Mouse (Mus musculus): ENCODE data around the gene Dse. TPM values are rescaled to one million over a fixed set of nuclear protein-coding genes. Genes with fewer than 3 reads are reported as not detected.

Gene Dse
- polyA plus RNA-seq, 1 experiment from 2014 or later, result 28.2 TPM

- ATAC-seq (ENCODE audit: insufficient read depth, low FRiP score, low TSS enrichment) (no peak), DNase-seq (ENCODE audit: low spot score) (no peak)
- Histone ChIP-seq H3K4me2 (ENCODE audit: low read depth) (no peak overlapping the region), H3K4me3 (ENCODE audit: low read depth, low read length) (no peak overlapping the region), H3K4me1 (ENCODE audit: control insufficient read depth, insufficient read depth, low read length) (no peaks in the 10 kb centered on the region), H3K27ac (ENCODE audit: low read depth, low read length) (no peak overlapping the region), H3K9ac (ENCODE audit: low read length) (no peak overlapping the region), H3K9me3 (ENCODE audit: control insufficient read depth, low read length) (no peaks in the 10 kb centered on the region), H3K36me3 (ENCODE audit: control insufficient read depth, insufficient read depth, low read length) (no peaks in the 10 kb centered on the region), H3K27me3 (ENCODE audit: control insufficient read depth, insufficient read depth, low read length) (no peaks in the 10 kb centered on the region)
- WGBS, result 98% methylated on average over 3 of the region's 3 CpGs
Measured at GRCm38 (mm10) chr10:34171191-34171590, 36.3 kb downstream of the Dse start.

- Histone ChIP-seq H3K27me3 (ENCODE audit: control insufficient read depth, insufficient read depth, low read length) (no peaks in the 10 kb centered on the region), H3K36me3 (ENCODE audit: control insufficient read depth, insufficient read depth, low read length) (no peaks in the 10 kb centered on the region), H3K4me3 (ENCODE audit: low read depth, low read length) (no peak overlapping the region), H3K4me1 (ENCODE audit: control insufficient read depth, insufficient read depth, low read length) (no peaks in the 10 kb centered on the region), H3K9me3 (ENCODE audit: control insufficient read depth, low read length) (no peaks in the 10 kb centered on the region), H3K27ac (ENCODE audit: low read depth, low read length) (no peak overlapping the region), H3K9ac (ENCODE audit: low read length) (no peak overlapping the region), H3K4me2 (ENCODE audit: low read depth) (no peak overlapping the region)
- DNase-seq (ENCODE audit: low spot score) (no peak), ATAC-seq (ENCODE audit: insufficient read depth, low FRiP score, low TSS enrichment) (no peak)
- 91% methylated on average over 2 of the region's 2 CpGs for WGBS
Measured at GRCm38 (mm10) chr10:34166971-34167370, 40.5 kb downstream of the Dse start.

- no peaks in the 10 kb centered on the region for H3K36me3 ChIP-seq (ENCODE audit: control insufficient read depth, insufficient read depth, low read length)
- H3K27ac ChIP-seq (ENCODE audit: low read depth, low read length), result no peak overlapping the region
- H3K4me2 ChIP-seq (ENCODE audit: low read depth), result no peak overlapping the region
- no peaks in the 10 kb centered on the region for H3K4me1 ChIP-seq (ENCODE audit: control insufficient read depth, insufficient read depth, low read length)
- no peaks in the 10 kb centered on the region for H3K27me3 ChIP-seq (ENCODE audit: control insufficient read depth, insufficient read depth, low read length)
- 84% methylated on average over 12 of the region's 12 CpGs for whole genome bisulfite sequencing
- DNase-seq (ENCODE audit: low spot score), result no peak
- H3K4me3 ChIP-seq (ENCODE audit: low read depth, low read length), result no peak overlapping the region
- no peaks in the 10 kb centered on the region for H3K9me3 ChIP-seq (ENCODE audit: control insufficient read depth, low read length)
- H3K9ac ChIP-seq (ENCODE audit: low read length), result no peak overlapping the region
- ATAC-seq (ENCODE audit: insufficient read depth, low FRiP score, low TSS enrichment), result no peak
Measured at GRCm38 (mm10) chr10:34155796-34156554, 51.5 kb downstream of the Dse start.

- no peak overlapping the region for H3K4me3 ChIP-seq (ENCODE audit: low read depth, low read length)
- no peak for ATAC-seq (ENCODE audit: insufficient read depth, low FRiP score, low TSS enrichment)
- no peak for DNase-seq (ENCODE audit: low spot score)
- no peaks in the 10 kb centered on the region for H3K27me3 ChIP-seq (ENCODE audit: control insufficient read depth, insufficient read depth, low read length)
- H3K36me3 ChIP-seq (ENCODE audit: control insufficient read depth, insufficient read depth, low read length), result no peaks in the 10 kb centered on the region
- H3K27ac ChIP-seq (ENCODE audit: low read depth, low read length), result no peak overlapping the region
- H3K4me2 ChIP-seq (ENCODE audit: low read depth), result no peak overlapping the region
- 82% methylated on average over 3 of the region's 3 CpGs for WGBS
- H3K9me3 ChIP-seq (ENCODE audit: control insufficient read depth, low read length), result no peaks in the 10 kb centered on the region
- H3K9ac ChIP-seq (ENCODE audit: low read length), result no peak overlapping the region
- no peaks in the 10 kb centered on the region for H3K4me1 ChIP-seq (ENCODE audit: control insufficient read depth, insufficient read depth, low read length)
Measured at GRCm38 (mm10) chr10:34151827-34152226, 55.7 kb downstream of the Dse start.

- ATAC-seq (ENCODE audit: insufficient read depth, low FRiP score, low TSS enrichment) (no peak), DNase-seq (ENCODE audit: low spot score) (no peak)
- no peak overlapping the region for H3K27ac ChIP-seq (ENCODE audit: low read depth, low read length)
- no peak overlapping the region for H3K4me2 ChIP-seq (ENCODE audit: low read depth)
- no peaks in the 10 kb centered on the region for H3K36me3 ChIP-seq (ENCODE audit: control insufficient read depth, insufficient read depth, low read length)
- H3K9ac ChIP-seq (ENCODE audit: low read length), result no peak overlapping the region
- no peaks in the 10 kb centered on the region for H3K4me1 ChIP-seq (ENCODE audit: control insufficient read depth, insufficient read depth, low read length)
- no peaks in the 10 kb centered on the region for H3K27me3 ChIP-seq (ENCODE audit: control insufficient read depth, insufficient read depth, low read length)
- 40% methylated on average over 6 of the region's 6 CpGs for WGBS
- H3K9me3 ChIP-seq (ENCODE audit: control insufficient read depth, low read length), result no peaks in the 10 kb centered on the region
- no peak overlapping the region for H3K4me3 ChIP-seq (ENCODE audit: low read depth, low read length)
Measured at GRCm38 (mm10) chr10:34150454-34150853, 57.1 kb downstream of the Dse start.

- no peaks in the 10 kb centered on the region for H3K9me3 ChIP-seq (ENCODE audit: control insufficient read depth, low read length)
- H3K9ac ChIP-seq (ENCODE audit: low read length), result no peak overlapping the region
- DNase-seq (ENCODE audit: low spot score) (no peak), ATAC-seq (ENCODE audit: insufficient read depth, low FRiP score, low TSS enrichment) (no peak)
- no peak overlapping the region for H3K4me3 ChIP-seq (ENCODE audit: low read depth, low read length)
- H3K4me1 ChIP-seq (ENCODE audit: control insufficient read depth, insufficient read depth, low read length), result no peaks in the 10 kb centered on the region
- no peak overlapping the region for H3K4me2 ChIP-seq (ENCODE audit: low read depth)
- no peaks in the 10 kb centered on the region for H3K27me3 ChIP-seq (ENCODE audit: control insufficient read depth, insufficient read depth, low read length)
- WGBS, result 82% methylated on average over 3 of the region's 3 CpGs
- no peak overlapping the region for H3K27ac ChIP-seq (ENCODE audit: low read depth, low read length)
- H3K36me3 ChIP-seq (ENCODE audit: control insufficient read depth, insufficient read depth, low read length), result no peaks in the 10 kb centered on the region
Measured at GRCm38 (mm10) chr10:34149772-34150171, 57.7 kb downstream of the Dse start.

GRCm38 (mm10) chr10:34141693-34142092 is 65.8 kb downstream of the Dse start:
- DNase-seq (ENCODE audit: low spot score) (no peak), ATAC-seq (ENCODE audit: insufficient read depth, low FRiP score, low TSS enrichment) (no peak)
- H3K36me3 ChIP-seq (ENCODE audit: control insufficient read depth, insufficient read depth, low read length), result no peaks in the 10 kb centered on the region
- no peak overlapping the region for H3K4me3 ChIP-seq (ENCODE audit: low read depth, low read length)
- H3K27me3 ChIP-seq (ENCODE audit: control insufficient read depth, insufficient read depth, low read length), result no peaks in the 10 kb centered on the region
- no peak overlapping the region for H3K4me2 ChIP-seq (ENCODE audit: low read depth)
- no peaks in the 10 kb centered on the region for H3K4me1 ChIP-seq (ENCODE audit: control insufficient read depth, insufficient read depth, low read length)
- H3K9ac ChIP-seq (ENCODE audit: low read length), result no peak overlapping the region
- 0 out of 2 replicates have a peak, but pooled peaks cover 2% of the 10 kb centered on the region for H3K9me3 ChIP-seq (ENCODE audit: control insufficient read depth, low read length)
- H3K27ac ChIP-seq (ENCODE audit: low read depth, low read length), result no peak overlapping the region
- WGBS, result 87% methylated on average over 2 of the region's 2 CpGs

- H3K27ac ChIP-seq (ENCODE audit: low read depth, low read length), result no peak overlapping the region
- no peak overlapping the region for H3K9ac ChIP-seq (ENCODE audit: low read length)
- no peak for DNase-seq (ENCODE audit: low spot score)
- ATAC-seq (ENCODE audit: insufficient read depth, low FRiP score, low TSS enrichment), result no peak
- H3K9me3 ChIP-seq (ENCODE audit: control insufficient read depth, low read length), result 0 out of 2 replicates have a peak, but pooled peaks cover 2% of the 10 kb centered on the region
- no peaks in the 10 kb centered on the region for H3K4me1 ChIP-seq (ENCODE audit: control insufficient read depth, insufficient read depth, low read length)
- no peak overlapping the region for H3K4me2 ChIP-seq (ENCODE audit: low read depth)
- no peaks in the 10 kb centered on the region for H3K27me3 ChIP-seq (ENCODE audit: control insufficient read depth, insufficient read depth, low read length)
- H3K36me3 ChIP-seq (ENCODE audit: control insufficient read depth, insufficient read depth, low read length), result no peaks in the 10 kb centered on the region
- H3K4me3 ChIP-seq (ENCODE audit: low read depth, low read length), result no peak overlapping the region
- WGBS, result 76% methylated on average over 4 of the region's 4 CpGs
Measured at GRCm38 (mm10) chr10:34139768-34140167, 67.7 kb downstream of the Dse start.

- H3K27ac ChIP-seq (ENCODE audit: low read depth, low read length), result no peak overlapping the region
- 82% methylated on average over 6 of the region's 6 CpGs for WGBS
- no peak for ATAC-seq (ENCODE audit: insufficient read depth, low FRiP score, low TSS enrichment)
- H3K36me3 ChIP-seq (ENCODE audit: control insufficient read depth, insufficient read depth, low read length), result no peaks in the 10 kb centered on the region
- no peaks in the 10 kb centered on the region for H3K4me1 ChIP-seq (ENCODE audit: control insufficient read depth, insufficient read depth, low read length)
- no peak for DNase-seq (ENCODE audit: low spot score)
- no peaks in the 10 kb centered on the region for H3K9me3 ChIP-seq (ENCODE audit: control insufficient read depth, low read length)
- no peak overlapping the region for H3K4me3 ChIP-seq (ENCODE audit: low read depth, low read length)
- no peak overlapping the region for H3K4me2 ChIP-seq (ENCODE audit: low read depth)
- no peaks in the 10 kb centered on the region for H3K27me3 ChIP-seq (ENCODE audit: control insufficient read depth, insufficient read depth, low read length)
- no peak overlapping the region for H3K9ac ChIP-seq (ENCODE audit: low read length)
Measured at GRCm38 (mm10) chr10:34138027-34138426, 69.5 kb downstream of the Dse start.

All from neural tube, embryonic 11.5 days (tissue).